Mouse (Mus musculus) liver, embryonic 16.5 days (tissue): Measurements from ENCODE around the gene Bdh2. TPM values are rescaled to one million over a fixed set of nuclear protein-coding genes. Genes with fewer than 3 reads are reported as not detected.
A peak's percentile ranks its signal among the peaks of the same experiment; 100 is the strongest.

Experiments used
- ATAC-seq: fragments of 200-750 bp; cut with Nextera tagmentation; 2 replicates; pipeline ENCODE4 v1.8.0; 2017; ENCODE audit warnings: low read depth, mild to moderate bottlenecking, moderate number of reproducible peaks, moderate library complexity
- H3K27ac ChIP-seq: fragments of 300-500 bp; sonication (generic); 2 replicates; pipeline ENCODE4 v1.5.1; 2014; ENCODE audit warnings: mild to moderate bottlenecking, low read length
- H3K27me3 ChIP-seq: fragments of 300-500 bp; sonication (generic); 2 replicates; pipeline ENCODE4 v1.6.1; 2014; ENCODE audit warnings: low read depth, low read length, mixed read lengths; ENCODE audit not compliant: control insufficient read depth, insufficient read depth
- H3K36me3 ChIP-seq: fragments of 300-500 bp; sonication (generic); 2 replicates; pipeline ENCODE4 v1.6.1; 2014; ENCODE audit warnings: mild to moderate bottlenecking; ENCODE audit not compliant: control insufficient read depth, insufficient read depth
- H3K4me1 ChIP-seq: fragments of 300-500 bp; sonication (generic); 2 replicates; pipeline ENCODE4 v1.6.1; 2014; ENCODE audit warnings: low read depth, low read length, mixed read lengths; ENCODE audit not compliant: control insufficient read depth
- H3K4me2 ChIP-seq: fragments of 300-500 bp; sonication (generic); 2 replicates; pipeline ENCODE4 v1.6.1; 2014; ENCODE audit warnings: low read depth, low read length, mixed read lengths
- H3K4me3 ChIP-seq: fragments of 300-500 bp; sonication (generic); 2 replicates; pipeline ENCODE4 v1.5.1; 2014; ENCODE audit warnings: low read depth, mild to moderate bottlenecking, low read length
- H3K9ac ChIP-seq: fragments of 300-500 bp; sonication (generic); 2 replicates; pipeline ENCODE4 v1.6.1; 2014; ENCODE audit warnings: low read depth, low read length
- H3K9me3 ChIP-seq: fragments of 300-500 bp; sonication (generic); replicated peaks from 2 replicates; pipeline ENCODE4 v1.6.1; 2016; ENCODE audit warnings: low read length; ENCODE audit not compliant: control insufficient read depth
- WGBS: fragments of 180-500 bp; shearing (Covaris S2); extraction: QIAGEN DNeasy Blood & Tissue Kit; methylation state at CpG from one replicate; pipeline ENCODE4 v1.1.7; 2014; ENCODE audit not compliant: insufficient replicate concordance; 5-methylcytosine and 5-hydroxymethylcytosine counted together
- polyA plus RNA-seq: library from polyadenylated mRNA; unstranded; fragments of >200 nt; fragmentation: Nextera tagmentation; extraction: Ambion mirVana; gene quantifications from 2 replicates; pipeline ENCODE4 v1.2.1, GENCODE M21; 2015

The Bdh2 gene
- polyA plus RNA-seq, 1 experiment from 2014 or later: 1.0 TPM

DNA sequence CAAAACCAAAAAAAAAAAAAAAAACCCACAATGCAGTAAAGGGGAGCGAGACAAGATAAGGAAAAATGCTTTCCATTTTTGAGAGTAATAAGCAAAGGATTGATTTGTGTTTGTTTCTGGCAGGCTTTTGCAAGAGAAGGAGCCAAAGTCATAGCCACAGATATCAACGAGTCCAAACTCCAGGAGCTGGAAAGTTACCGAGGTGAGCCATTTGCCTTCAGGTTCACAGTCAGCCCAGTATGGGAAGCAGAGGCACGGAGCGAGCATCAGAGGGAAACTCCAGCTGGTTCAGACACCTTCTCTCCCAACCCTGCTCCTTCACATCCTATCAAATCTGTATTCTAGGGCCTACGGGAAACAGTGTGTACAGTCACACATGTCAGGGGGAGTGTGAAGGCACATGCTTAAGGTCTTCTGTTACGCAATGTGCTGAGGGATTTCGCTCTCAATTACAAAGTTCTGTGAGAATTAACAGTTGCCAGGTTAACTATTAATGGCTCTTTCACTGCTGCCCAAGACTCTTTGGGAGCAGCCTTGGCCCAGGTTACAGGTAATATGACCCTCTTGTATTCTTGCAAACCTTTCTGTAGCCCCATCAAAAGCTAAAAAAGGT lies 7.2 kb downstream of the Bdh2 start:
- Histone ChIP-seq H3K4me2 (no peak overlapping the region), H3K27ac (no peak overlapping the region), H3K9me3 (no peaks in the 10 kb centered on the region), H3K4me1 (no peaks in the 10 kb centered on the region), H3K9ac (no peak overlapping the region), H3K4me3 (no peak overlapping the region), H3K27me3 (no peaks in the 10 kb centered on the region), H3K36me3 (no peaks in the 10 kb centered on the region)
- 55% methylated on average over 8 of the region's 8 CpGs for WGBS
- peak; percentile 48 for ATAC-seq

DNA sequence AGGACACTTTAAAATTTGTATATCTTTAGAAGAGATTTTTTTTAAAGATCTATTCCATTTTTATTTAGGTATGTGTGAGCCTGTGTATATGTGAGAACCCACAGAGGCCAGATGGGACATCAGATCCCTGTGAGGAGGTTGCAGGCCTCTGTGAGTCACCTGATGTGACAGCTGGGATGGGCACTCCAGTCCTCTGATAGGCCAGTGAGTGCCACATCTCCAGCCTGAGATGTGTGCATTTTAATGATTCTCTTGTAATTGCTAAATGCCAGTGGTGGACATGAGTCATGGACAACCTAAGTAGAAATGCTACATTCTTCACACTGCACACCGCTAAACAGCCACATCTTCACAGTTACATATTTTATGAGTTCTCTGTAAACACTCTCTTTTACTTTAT lies 8.1 kb downstream of the Bdh2 start:
- no peaks in the 10 kb centered on the region for H3K27me3 ChIP-seq
- no peaks in the 10 kb centered on the region for H3K4me1 ChIP-seq
- 85% methylated on average over 1 of the region's 1 CpGs for WGBS
- ATAC-seq: no peak
- no peaks in the 10 kb centered on the region for H3K9me3 ChIP-seq
- H3K4me2 ChIP-seq: no peak overlapping the region
- H3K4me3 ChIP-seq: no peak overlapping the region
- no peak overlapping the region for H3K9ac ChIP-seq
- no peaks in the 10 kb centered on the region for H3K36me3 ChIP-seq
- no peak overlapping the region for H3K27ac ChIP-seq

- no peak for ATAC-seq
These were observed 9.4 kb downstream of the Bdh2 start for GRCm38 (mm10) chr3:135290249-135290894.

DNA sequence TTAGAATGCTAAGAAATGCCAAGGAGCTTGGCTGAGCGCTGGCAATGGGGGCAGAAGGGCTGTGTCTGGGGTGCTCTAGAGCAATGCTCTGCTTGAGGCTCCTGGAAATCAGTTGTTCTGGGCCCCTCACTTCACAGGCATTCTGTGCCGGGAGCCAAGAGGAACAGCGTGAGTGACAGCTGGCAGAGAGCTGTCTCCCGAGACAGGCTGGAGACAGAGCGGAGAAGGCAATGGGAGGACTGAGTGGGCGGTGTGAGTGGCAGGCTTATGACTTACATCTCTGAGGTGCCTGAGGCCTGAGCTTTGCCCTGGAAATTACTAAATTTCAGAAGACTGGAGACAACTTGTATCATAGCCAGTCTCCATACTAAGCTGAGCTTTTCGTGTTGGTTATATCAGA lies 12.7 kb downstream of the Bdh2 start:
- Histone ChIP-seq H3K4me2 (no peak overlapping the region), H3K4me3 (no peak overlapping the region), H3K9ac (no peak overlapping the region), H3K27ac (no peak overlapping the region), H3K27me3 (no peaks in the 10 kb centered on the region), H3K36me3 (no peaks in the 10 kb centered on the region), H3K9me3 (no peaks in the 10 kb centered on the region), H3K4me1 (no peaks in the 10 kb centered on the region)
- 56% methylated on average over 7 of the region's 7 CpGs for WGBS
- no peak for ATAC-seq

More at GRCm38 (mm10) chr3:135290249-135290894, 9.4 kb downstream of the Bdh2 start:
- Histone ChIP-seq H3K27me3 (no peaks in the 10 kb centered on the region), H3K4me1 (no peaks in the 10 kb centered on the region), H3K36me3 (no peaks in the 10 kb centered on the region), H3K9ac (no peak overlapping the region), H3K4me3 (no peak overlapping the region), H3K27ac (no peak overlapping the region), H3K4me2 (no peak overlapping the region), H3K9me3 (no peaks in the 10 kb centered on the region)
- 100% methylated on average over 3 of the region's 7 CpGs for WGBS

DNA sequence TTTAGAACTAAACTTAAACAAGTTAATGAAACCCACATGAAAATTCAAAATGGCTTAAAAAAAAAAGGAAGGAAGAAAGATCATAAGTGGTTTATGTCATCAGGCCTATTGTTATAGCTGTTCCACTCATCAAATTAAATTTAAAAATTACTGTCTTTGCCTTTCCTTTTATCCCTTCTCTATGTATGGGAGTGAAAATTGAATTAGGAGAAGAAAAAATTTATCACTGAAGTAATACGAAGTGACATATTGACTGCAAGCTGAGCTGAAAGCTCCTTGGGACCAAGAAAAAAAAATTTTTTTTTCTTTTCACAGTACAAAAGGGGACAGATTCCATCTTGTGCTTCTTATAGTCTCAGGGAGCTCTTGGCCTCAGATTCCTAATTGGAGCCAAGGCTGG lies 14.5 kb downstream of the Bdh2 start:
- no peak for ATAC-seq
- no peak overlapping the region for H3K4me2 ChIP-seq
- no peaks in the 10 kb centered on the region for H3K4me1 ChIP-seq
- no peaks in the 10 kb centered on the region for H3K36me3 ChIP-seq
- WGBS: 84% methylated on average over 1 of the region's 1 CpGs
- no peak overlapping the region for H3K4me3 ChIP-seq
- H3K27me3 ChIP-seq: no peaks in the 10 kb centered on the region
- H3K27ac ChIP-seq: no peak overlapping the region
- H3K9me3 ChIP-seq: no peaks in the 10 kb centered on the region
- no peak overlapping the region for H3K9ac ChIP-seq

- Histone ChIP-seq H3K4me3 (no peak overlapping the region), H3K27ac (no peak overlapping the region), H3K9me3 (no peaks in the 10 kb centered on the region), H3K36me3 (no peaks in the 10 kb centered on the region), H3K4me2 (no peak overlapping the region), H3K9ac (no peak overlapping the region), H3K4me1 (no peaks in the 10 kb centered on the region), H3K27me3 (no peaks in the 10 kb centered on the region)
- no peak for ATAC-seq
- 40% methylated on average over 3 of the region's 3 CpGs for WGBS
These were observed 17.5 kb downstream of the Bdh2 start for GRCm38 (mm10) chr3:135298560-135298959.

- no peak overlapping the region for H3K9ac ChIP-seq
- H3K4me1 ChIP-seq: no peaks in the 10 kb centered on the region
- no peak overlapping the region for H3K4me3 ChIP-seq
- no peaks in the 10 kb centered on the region for H3K9me3 ChIP-seq
- 44% methylated on average over 6 of the region's 6 CpGs for WGBS
- no peaks in the 10 kb centered on the region for H3K36me3 ChIP-seq
- no peaks in the 10 kb centered on the region for H3K27me3 ChIP-seq
- no peak overlapping the region for H3K27ac ChIP-seq
- no peak overlapping the region for H3K4me2 ChIP-seq
- ATAC-seq: no peak
These were observed 19.1 kb downstream of the Bdh2 start for GRCm38 (mm10) chr3:135300081-135300480.

GRCm38 (mm10) chr3:135304060-135304459 lies 23.0 kb downstream of the Bdh2 start:
- no peaks in the 10 kb centered on the region for H3K9me3 ChIP-seq
- H3K4me3 ChIP-seq: no peak overlapping the region
- no peaks in the 10 kb centered on the region for H3K36me3 ChIP-seq
- 52% methylated on average over 6 of the region's 6 CpGs for WGBS
- no peak overlapping the region for H3K9ac ChIP-seq
- no peaks in the 10 kb centered on the region for H3K27me3 ChIP-seq
- H3K4me2 ChIP-seq: no peak overlapping the region
- H3K27ac ChIP-seq: no peak overlapping the region
- H3K4me1 ChIP-seq: no peaks in the 10 kb centered on the region; the same call in 1 of the 2 replicates
- no peak for ATAC-seq

DNA sequence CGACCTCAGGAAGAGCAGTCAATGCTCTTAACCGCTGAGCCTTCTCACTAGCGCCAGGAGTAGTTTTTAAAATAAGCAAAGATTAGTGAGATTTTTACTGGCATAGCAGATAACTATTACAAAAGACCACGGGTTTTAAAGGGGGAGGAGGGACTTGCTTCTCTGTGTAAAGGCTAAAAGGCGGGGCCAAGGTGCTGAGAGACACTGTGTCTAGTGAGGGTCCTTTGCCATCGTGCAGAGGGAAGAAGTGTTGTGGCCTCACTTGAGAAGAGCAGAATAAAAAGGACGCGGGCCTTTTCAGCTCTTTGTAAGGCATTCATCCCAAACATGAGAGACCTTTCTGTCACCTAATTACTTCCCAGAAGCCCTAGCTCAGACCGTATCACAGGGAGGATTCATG lies 23.5 kb downstream of the Bdh2 start:
- Histone ChIP-seq H3K9ac (no peak overlapping the region), H3K4me1 (no peaks in the 10 kb centered on the region; the same call in 1 of the 2 replicates), H3K9me3 (no peaks in the 10 kb centered on the region), H3K4me2 (no peak overlapping the region), H3K27me3 (no peaks in the 10 kb centered on the region), H3K27ac (no peak overlapping the region), H3K4me3 (no peak overlapping the region), H3K36me3 (no peaks in the 10 kb centered on the region)
- 36% methylated on average over 9 of the region's 9 CpGs for WGBS
- ATAC-seq: no peak
